Mouse (Mus musculus) midbrain, postnatal 0 days (tissue): ENCODE data around the gene Me1. TPM values are rescaled to one million over a fixed set of nuclear protein-coding genes. Genes with fewer than 3 reads are reported as not detected.

ENCODE experiments used
- ATAC-seq: fragments of 200-750 bp; cut with Nextera tagmentation; 2 replicates; pipeline ENCODE4 v1.8.0; 2017; ENCODE audit warnings: moderate number of reproducible peaks, mild to moderate bottlenecking, moderate TSS enrichment, moderate library complexity; ENCODE audit not compliant: low FRiP score
- DNase-seq: peaks from one replicate; pipeline ENCODE4 v3.0.0-alpha.2; 2015; ENCODE audit warnings: low spot score
- H3K27ac ChIP-seq: fragments of 300-500 bp; sonication (generic); 2 replicates; pipeline ENCODE4 v1.5.1; 2014; ENCODE audit warnings: low read depth, mild to moderate bottlenecking, low read length, mixed read lengths
- H3K27me3 ChIP-seq: fragments of 300-500 bp; sonication (generic); 2 replicates; pipeline ENCODE4 v1.6.1; 2014; ENCODE audit warnings: low read length, control low read depth, mixed read lengths; ENCODE audit not compliant: insufficient read depth
- H3K36me3 ChIP-seq: fragments of 300-500 bp; sonication (generic); 2 replicates; pipeline ENCODE4 v1.6.1; 2014; ENCODE audit warnings: low read length, control low read depth, mixed read lengths; ENCODE audit not compliant: insufficient read depth
- H3K4me1 ChIP-seq: fragments of 300-500 bp; sonication (generic); 2 replicates; pipeline ENCODE4 v1.6.1; 2014; ENCODE audit warnings: mild to moderate bottlenecking, control low read depth, antibody characterized with exemption, low read length, mixed read lengths; ENCODE audit not compliant: insufficient read depth
- H3K4me2 ChIP-seq: fragments of 300-500 bp; sonication (generic); 2 replicates; pipeline ENCODE4 v1.6.1; 2014; ENCODE audit warnings: low read depth, mild to moderate bottlenecking, low read length, mixed read lengths; ENCODE audit not compliant: poor library complexity, severe bottlenecking
- H3K4me3 ChIP-seq: fragments of 300-500 bp; sonication (generic); 2 replicates; pipeline ENCODE4 v1.5.1; 2014; ENCODE audit warnings: low read depth, mild to moderate bottlenecking, low read length, moderate library complexity
- H3K9ac ChIP-seq: fragments of 300-500 bp; sonication (generic); replicated peaks from 2 replicates; pipeline ENCODE4 v1.6.1; 2014; ENCODE audit warnings: mild to moderate bottlenecking, low read length, moderate library complexity, mixed read lengths; ENCODE audit not compliant: poor library complexity, severe bottlenecking
- H3K9me3 ChIP-seq: fragments of 300-500 bp; sonication (generic); 2 replicates; pipeline ENCODE4 v1.6.1; 2016; ENCODE audit warnings: low read length, control low read depth
- CTCF ChIP-seq: IDR thresholded peaks from 2 replicates; pipeline ENCODE4 v1.5.1; 2016; ENCODE audit warnings: antibody characterized with exemption, mild to moderate bottlenecking
- WGBS: fragments of 180-500 bp; shearing (Covaris S2); extraction: QIAGEN DNeasy Blood & Tissue Kit; methylation state at CpG from one replicate; pipeline ENCODE4 v1.1.7; 2014; 5-methylcytosine and 5-hydroxymethylcytosine counted together
- polyA plus RNA-seq: library from polyadenylated mRNA; unstranded; fragments of >200 nt; fragmentation: Nextera tagmentation; extraction: Ambion mirVana; gene quantifications from 2 replicates; pipeline ENCODE4 v1.2.1, GENCODE M21; 2015
- total RNA-seq: library from RNA; depleted of rRNA; stranded (reverse); fragments of >200 nt; gene quantifications from 2 replicates; pipeline ENCODE4 v1.2.3, GENCODE M21; 2014

The Me1 gene
- total and polyA plus RNA-seq, 2 experiments from 2014 or later = 37.0 to 64.7 TPM

DNA sequence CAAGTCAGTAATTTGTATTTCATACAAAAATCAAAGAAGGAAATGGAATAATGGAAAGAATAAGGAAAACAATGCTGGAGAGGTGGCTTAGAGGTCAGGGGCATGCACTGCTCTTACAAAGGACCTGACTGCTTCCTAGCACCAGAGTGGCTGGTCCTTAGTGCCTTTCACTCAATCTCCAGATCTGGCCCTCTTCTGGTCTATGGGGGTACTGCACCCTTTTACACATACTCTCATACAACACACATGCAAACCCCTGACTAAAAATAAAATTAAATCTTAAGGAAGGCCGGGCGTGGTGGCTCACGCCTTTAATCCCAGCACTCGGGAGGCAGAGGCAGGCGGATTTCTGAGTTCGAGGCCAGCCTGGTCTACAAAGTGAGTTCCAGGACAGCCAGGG lies 34.1 kb downstream of the Me1 start:
- peak; percentile 42 for TF ChIP-seq CTCF
- H3K4me3 ChIP-seq = no peak overlapping the region
- ATAC-seq = no peak
- no peaks in the 10 kb centered on the region for H3K36me3 ChIP-seq
- no peak overlapping the region for H3K27ac ChIP-seq
- H3K9ac ChIP-seq = no peak overlapping the region
- 98% methylated on average over 6 of the region's 6 CpGs for WGBS
- H3K4me2 ChIP-seq = no peak overlapping the region
- DNase-seq = no peak
- no peaks in the 10 kb centered on the region for H3K4me1 ChIP-seq
- H3K27me3 ChIP-seq = no peaks in the 10 kb centered on the region
- H3K9me3 ChIP-seq = no peaks in the 10 kb centered on the region

GRCm38 (mm10) chr9:86661266-86661665 lies 34.5 kb downstream of the Me1 start:
- Histone ChIP-seq H3K9me3 (no peaks in the 10 kb centered on the region), H3K27me3 (no peaks in the 10 kb centered on the region), H3K36me3 (no peaks in the 10 kb centered on the region), H3K27ac (no peak overlapping the region), H3K9ac (no peak overlapping the region), H3K4me3 (no peak overlapping the region), H3K4me1 (no peaks in the 10 kb centered on the region), H3K4me2 (no peak overlapping the region)
- TF ChIP-seq CTCF = no peak
- 91% methylated on average over 3 of the region's 3 CpGs for WGBS
- DNase-seq = no peak
- ATAC-seq = no peak

DNA sequence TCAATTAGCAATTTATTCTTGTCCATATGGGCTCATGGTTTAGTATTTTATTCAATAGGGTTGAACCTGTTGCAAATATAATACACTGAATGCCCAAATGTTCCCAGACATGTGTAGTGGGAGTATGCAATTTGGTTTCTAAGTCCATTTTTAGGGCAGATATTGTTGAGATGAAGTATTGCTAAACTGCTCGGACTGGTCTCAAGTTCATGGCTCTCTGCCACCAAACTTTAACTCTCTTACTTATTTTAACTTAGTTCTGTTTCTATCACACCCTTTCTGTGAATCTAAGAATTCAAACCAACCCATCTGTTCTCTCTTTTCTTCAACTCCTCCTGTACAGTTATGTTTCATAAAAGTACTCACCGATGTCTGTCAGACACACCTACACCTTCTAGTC lies 35.4 kb downstream of the Me1 start:
- Histone ChIP-seq H3K27me3 (no peaks in the 10 kb centered on the region), H3K9me3 (no peaks in the 10 kb centered on the region), H3K4me1 (no peaks in the 10 kb centered on the region), H3K4me2 (no peak overlapping the region), H3K27ac (no peak overlapping the region), H3K36me3 (no peaks in the 10 kb centered on the region), H3K9ac (no peak overlapping the region), H3K4me3 (no peak overlapping the region)
- DNase-seq (no peak), ATAC-seq (no peak)
- whole genome bisulfite sequencing = 96% methylated on average over 2 of the region's 2 CpGs
- TF ChIP-seq CTCF = no peak

GRCm38 (mm10) chr9:86658347-86658746 lies 37.4 kb downstream of the Me1 start:
- 89% methylated on average over 4 of the region's 4 CpGs for WGBS
- Histone ChIP-seq H3K27me3 (no peaks in the 10 kb centered on the region), H3K9ac (no peak overlapping the region), H3K4me1 (no peaks in the 10 kb centered on the region), H3K27ac (no peak overlapping the region), H3K9me3 (no peaks in the 10 kb centered on the region), H3K4me2 (no peak overlapping the region), H3K36me3 (no peaks in the 10 kb centered on the region), H3K4me3 (no peak overlapping the region)
- DNase-seq (no peak), ATAC-seq (no peak)
- no peak for TF ChIP-seq CTCF

- no peak for TF ChIP-seq CTCF
- Histone ChIP-seq H3K9me3 (no peaks in the 10 kb centered on the region), H3K36me3 (no peaks in the 10 kb centered on the region), H3K4me3 (no peak overlapping the region), H3K9ac (no peak overlapping the region), H3K27me3 (no peaks in the 10 kb centered on the region), H3K4me2 (no peak overlapping the region), H3K27ac (no peak overlapping the region), H3K4me1 (no peaks in the 10 kb centered on the region)
- DNase-seq (no peak), ATAC-seq (no peak)
- WGBS = 71% methylated on average over 1 of the region's 1 CpGs
Measured at GRCm38 (mm10) chr9:86652194-86652593, 43.6 kb downstream of the Me1 start.

DNA sequence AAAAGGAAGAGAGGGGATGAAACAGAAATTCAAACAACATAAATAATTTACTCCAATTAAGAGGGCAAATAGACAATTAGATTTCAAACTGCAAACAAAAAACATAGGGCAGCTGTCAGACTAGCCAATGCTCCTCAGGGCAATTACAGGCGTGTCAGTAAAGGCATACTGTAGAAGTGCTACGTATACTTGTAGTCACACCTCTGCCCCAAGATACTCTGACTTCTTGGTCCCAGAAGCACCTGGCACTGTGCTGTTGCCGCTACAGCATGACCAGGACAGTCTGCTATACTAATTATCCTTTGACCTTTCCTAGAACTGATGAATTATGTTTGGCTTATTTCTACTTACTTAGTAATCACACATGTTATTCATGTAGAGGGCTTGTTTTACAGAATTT lies 44.5 kb downstream of the Me1 start:
- no peak overlapping the region for H3K4me2 ChIP-seq
- H3K27ac ChIP-seq = no peak overlapping the region
- no peak for TF ChIP-seq CTCF
- no peak overlapping the region for H3K4me3 ChIP-seq
- no peak overlapping the region for H3K9ac ChIP-seq
- WGBS = 68% methylated on average over 3 of the region's 3 CpGs
- no peaks in the 10 kb centered on the region for H3K36me3 ChIP-seq
- DNase-seq = no peak
- H3K27me3 ChIP-seq = no peaks in the 10 kb centered on the region
- no peaks in the 10 kb centered on the region for H3K4me1 ChIP-seq
- ATAC-seq = no peak
- H3K9me3 ChIP-seq = no peaks in the 10 kb centered on the region
